Mouse (Mus musculus) kidney, embryonic 14.5 days (tissue): Measurements from ENCODE around the gene B3gntl1. TPM values are rescaled to one million over a fixed set of nuclear protein-coding genes. Genes with fewer than 3 reads are reported as not detected.

Source experiments
- ATAC-seq: fragments of 200-750 bp; cut with Nextera tagmentation; 2 replicates; pipeline ENCODE4 v1.8.0; 2017; ENCODE audit warnings: moderate number of reproducible peaks, mild to moderate bottlenecking, moderate TSS enrichment, moderate library complexity; ENCODE audit not compliant: low FRiP score, low TSS enrichment
- H3K27ac ChIP-seq: fragments of 300-500 bp; sonication (generic); 2 replicates; pipeline ENCODE4 v1.5.1; 2014; ENCODE audit warnings: low read depth, mild to moderate bottlenecking, low read length, moderate library complexity, mixed read lengths
- H3K27me3 ChIP-seq: fragments of 300-500 bp; sonication (generic); 2 replicates; pipeline ENCODE4 v1.6.1; 2014; ENCODE audit warnings: mild to moderate bottlenecking, low read length; ENCODE audit not compliant: control insufficient read depth, insufficient read depth
- H3K36me3 ChIP-seq: fragments of 300-500 bp; sonication (generic); 2 replicates; pipeline ENCODE4 v1.6.1; 2014; ENCODE audit warnings: low read length, mixed read lengths; ENCODE audit not compliant: control insufficient read depth, insufficient read depth
- H3K4me1 ChIP-seq: fragments of 300-500 bp; sonication (generic); 2 replicates; pipeline ENCODE4 v1.6.1; 2014; ENCODE audit warnings: low read length, mixed read lengths; ENCODE audit not compliant: control insufficient read depth, insufficient read depth
- H3K4me2 ChIP-seq: fragments of 300-500 bp; sonication (generic); replicated peaks from 2 replicates; pipeline ENCODE4 v1.6.1; 2014; ENCODE audit warnings: low read depth, mild to moderate bottlenecking, low read length
- H3K4me3 ChIP-seq: fragments of 300-500 bp; sonication (generic); 2 replicates; pipeline ENCODE4 v1.5.1; 2014; ENCODE audit warnings: mild to moderate bottlenecking, low read length
- H3K9ac ChIP-seq: fragments of 300-500 bp; sonication (generic); 2 replicates; pipeline ENCODE4 v1.6.1; 2014; ENCODE audit warnings: low read depth, mild to moderate bottlenecking, low read length, moderate library complexity
- H3K9me3 ChIP-seq: fragments of 300-500 bp; sonication (generic); 2 replicates; pipeline ENCODE4 v1.6.1; 2016; ENCODE audit warnings: low read length; ENCODE audit not compliant: control insufficient read depth
- WGBS: fragments of 180-500 bp; shearing (Covaris S2); extraction: QIAGEN DNeasy Blood & Tissue Kit; methylation state at CpG from one replicate; pipeline ENCODE4 v1.1.7; 2014; 5-methylcytosine and 5-hydroxymethylcytosine counted together
- polyA plus RNA-seq: library from polyadenylated mRNA; unstranded; fragments of >200 nt; fragmentation: Nextera tagmentation; extraction: Ambion mirVana; gene quantifications from 2 replicates; pipeline ENCODE4 v1.2.1, GENCODE M21; 2014

Gene B3gntl1
- polyA plus RNA-seq, 1 experiment from 2014 or later, result 7.6 TPM

DNA sequence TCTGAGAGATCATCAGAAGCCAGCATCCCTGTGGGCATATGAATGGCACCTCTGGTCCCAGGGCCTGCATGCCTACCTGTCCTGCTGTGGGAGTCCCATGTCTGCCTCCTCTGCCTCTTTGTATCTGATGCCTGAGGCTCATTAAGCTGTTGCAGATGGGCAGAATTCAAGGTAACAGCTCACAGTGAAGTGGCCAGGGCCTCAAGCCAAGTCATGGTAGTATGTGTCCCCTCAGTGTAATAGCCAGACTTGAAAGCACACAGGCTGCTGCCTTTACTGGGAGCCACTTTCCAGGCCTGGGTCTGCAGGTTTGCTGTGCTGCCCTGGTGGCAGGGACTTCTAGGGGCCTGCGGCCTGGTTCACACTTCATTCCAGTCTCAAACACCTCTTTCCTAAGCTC lies 55.6 kb downstream of the B3gntl1 start:
- H3K4me2 ChIP-seq, result no peak overlapping the region
- H3K9ac ChIP-seq, result no peak overlapping the region; the same call in 1 of the 2 replicates
- WGBS, result 95% methylated on average over 1 of the region's 1 CpGs
- H3K27ac ChIP-seq, result no peak overlapping the region
- H3K4me1 ChIP-seq, result no peaks in the 10 kb centered on the region
- no peak for ATAC-seq
- H3K4me3 ChIP-seq, result no peak overlapping the region
- peaks cover 26% of the 10 kb centered on the region for H3K36me3 ChIP-seq
- no peaks in the 10 kb centered on the region for H3K27me3 ChIP-seq
- H3K9me3 ChIP-seq, result no peaks in the 10 kb centered on the region

DNA sequence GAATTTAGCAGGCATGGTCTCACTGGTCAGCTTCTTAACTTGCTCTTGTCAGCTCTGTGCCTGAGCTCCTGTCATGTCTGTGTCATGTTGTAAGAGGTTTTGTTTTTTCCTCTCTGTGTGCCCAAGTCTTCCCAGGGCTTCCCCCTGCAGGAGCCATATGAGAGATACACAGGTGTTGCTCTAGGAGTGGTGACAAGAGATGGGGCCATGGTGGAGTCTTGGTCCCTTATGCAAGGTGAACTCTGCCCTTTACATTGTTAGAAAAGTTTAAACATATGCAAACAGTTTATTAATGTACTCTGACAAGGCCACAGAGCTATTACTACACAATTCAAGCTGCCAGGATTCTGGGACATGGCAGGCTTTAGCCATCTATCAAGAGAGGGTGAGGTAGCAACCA lies 56.5 kb downstream of the B3gntl1 start:
- Histone ChIP-seq H3K27me3 (no peaks in the 10 kb centered on the region), H3K27ac (no peak overlapping the region), H3K4me1 (no peaks in the 10 kb centered on the region), H3K9ac (no peak overlapping the region), H3K4me2 (no peak overlapping the region), H3K36me3 (peaks cover 18% of the 10 kb centered on the region), H3K4me3 (no peak overlapping the region), H3K9me3 (no peaks in the 10 kb centered on the region)
- ATAC-seq, result no peak

DNA sequence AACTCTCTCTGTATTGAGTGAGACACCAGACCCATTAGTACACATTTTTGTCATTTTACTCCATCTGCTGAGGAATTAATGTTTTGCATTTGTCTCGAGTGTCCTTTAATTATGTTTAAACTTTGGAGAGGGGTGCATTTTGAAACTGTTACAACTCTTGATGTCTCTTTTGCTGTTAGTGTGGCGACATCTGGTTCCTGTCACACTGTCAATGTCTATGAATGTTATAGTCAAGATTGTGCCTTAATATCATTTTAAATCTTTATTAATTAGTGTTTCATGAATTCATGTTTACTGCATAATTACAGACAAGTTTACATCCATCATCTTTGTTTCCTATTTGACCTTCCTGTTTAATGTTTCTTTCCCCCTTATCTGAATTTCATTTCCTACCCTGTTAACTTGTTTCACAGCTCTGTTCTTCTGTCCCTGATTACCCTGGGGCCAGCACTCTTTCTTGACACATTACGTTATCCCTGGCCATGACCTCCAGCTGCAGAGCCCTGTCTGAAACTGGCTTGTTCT lies 56.9 kb downstream of the B3gntl1 start:
- Histone ChIP-seq H3K27me3 (no peaks in the 10 kb centered on the region), H3K4me1 (no peaks in the 10 kb centered on the region), H3K36me3 (peaks cover 18% of the 10 kb centered on the region), H3K4me2 (no peak overlapping the region), H3K27ac (no peak overlapping the region), H3K4me3 (no peak overlapping the region), H3K9ac (no peak overlapping the region), H3K9me3 (no peaks in the 10 kb centered on the region)
- WGBS, result 78% methylated on average over 3 of the region's 3 CpGs
- no peak for ATAC-seq

DNA sequence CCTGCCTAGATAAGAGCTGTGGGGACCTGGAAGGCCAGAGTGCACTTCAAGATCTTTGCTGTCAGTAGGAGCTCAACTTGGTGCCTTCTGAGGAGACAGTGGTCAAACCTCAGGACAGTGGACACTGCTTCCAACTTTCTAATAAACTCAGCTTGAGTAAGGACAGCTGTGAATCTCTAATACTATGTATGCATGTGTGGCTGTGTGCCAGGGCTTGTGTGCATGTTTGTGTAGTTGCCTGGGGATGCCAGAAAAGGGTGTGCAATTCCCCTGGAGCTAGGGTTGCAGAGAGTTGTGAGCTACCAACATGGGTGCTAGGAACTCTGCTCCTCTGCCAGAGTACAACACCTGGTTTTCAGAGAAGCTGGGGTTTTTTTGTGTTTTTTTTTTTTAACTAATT lies 62.0 kb downstream of the B3gntl1 start:
- Histone ChIP-seq H3K9ac (no peak overlapping the region), H3K4me3 (no peak overlapping the region), H3K4me1 (no peaks in the 10 kb centered on the region), H3K36me3 (peaks cover 13% of the 10 kb centered on the region; the same call in 1 of the 2 replicates), H3K27ac (no peak overlapping the region), H3K27me3 (no peaks in the 10 kb centered on the region), H3K9me3 (no peaks in the 10 kb centered on the region), H3K4me2 (no peak overlapping the region)
- ATAC-seq, result no peak

DNA sequence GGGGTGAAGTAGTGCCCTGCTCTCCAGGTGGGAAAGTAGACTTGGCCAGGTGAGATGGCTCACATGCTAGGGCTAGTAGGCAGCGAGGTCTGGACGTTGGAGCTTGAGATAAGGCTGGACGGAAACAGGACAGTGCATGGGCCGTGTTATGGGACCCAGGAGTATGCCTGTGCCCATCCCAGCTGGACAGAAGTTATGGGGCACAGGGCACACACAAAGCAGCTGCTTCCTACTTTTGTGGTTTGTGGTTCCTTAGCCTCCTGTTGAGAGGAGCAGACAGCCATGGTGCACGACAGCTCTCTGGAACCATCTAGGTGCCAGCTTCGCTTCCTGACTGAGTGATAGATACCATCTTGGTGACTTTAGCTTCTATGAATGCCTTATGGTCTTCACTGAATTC lies 67.3 kb downstream of the B3gntl1 start:
- Histone ChIP-seq H3K4me1 (no peaks in the 10 kb centered on the region), H3K4me2 (no peak overlapping the region), H3K9ac (no peak overlapping the region), H3K36me3 (peaks cover 24% of the 10 kb centered on the region; the same call in 1 of the 2 replicates), H3K27me3 (no peaks in the 10 kb centered on the region), H3K27ac (no peak overlapping the region), H3K9me3 (no peaks in the 10 kb centered on the region), H3K4me3 (no peak overlapping the region)
- no peak for ATAC-seq
- 94% methylated on average over 6 of the region's 6 CpGs for WGBS

DNA sequence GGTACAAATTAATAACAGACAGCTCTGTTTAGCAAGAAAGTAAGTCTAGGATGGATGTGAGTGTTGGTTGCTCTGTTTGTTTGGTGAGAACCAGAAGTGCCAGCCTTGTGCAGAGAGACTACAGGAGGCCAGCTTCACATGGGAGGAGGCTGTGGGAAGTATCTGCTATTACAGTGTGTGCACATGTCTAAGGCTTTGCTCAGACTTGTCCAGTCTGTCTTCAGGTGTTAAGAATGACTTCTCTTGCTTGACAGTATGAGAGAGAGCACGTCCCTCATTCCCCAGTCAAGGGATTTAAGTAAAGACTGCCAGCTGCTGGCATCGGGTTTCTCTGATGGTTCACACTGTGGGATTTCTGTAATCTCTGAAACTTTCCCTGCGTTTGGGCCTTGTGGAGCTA lies 71.5 kb downstream of the B3gntl1 start:
- Histone ChIP-seq H3K4me3 (no peak overlapping the region), H3K27me3 (no peaks in the 10 kb centered on the region), H3K36me3 (peaks cover 19% of the 10 kb centered on the region; the same call in 1 of the 2 replicates), H3K27ac (no peak overlapping the region), H3K9ac (no peak overlapping the region), H3K4me1 (no peaks in the 10 kb centered on the region), H3K4me2 (no peak overlapping the region), H3K9me3 (no peaks in the 10 kb centered on the region)
- ATAC-seq, result no peak
- 69% methylated on average over 3 of the region's 3 CpGs for WGBS

DNA sequence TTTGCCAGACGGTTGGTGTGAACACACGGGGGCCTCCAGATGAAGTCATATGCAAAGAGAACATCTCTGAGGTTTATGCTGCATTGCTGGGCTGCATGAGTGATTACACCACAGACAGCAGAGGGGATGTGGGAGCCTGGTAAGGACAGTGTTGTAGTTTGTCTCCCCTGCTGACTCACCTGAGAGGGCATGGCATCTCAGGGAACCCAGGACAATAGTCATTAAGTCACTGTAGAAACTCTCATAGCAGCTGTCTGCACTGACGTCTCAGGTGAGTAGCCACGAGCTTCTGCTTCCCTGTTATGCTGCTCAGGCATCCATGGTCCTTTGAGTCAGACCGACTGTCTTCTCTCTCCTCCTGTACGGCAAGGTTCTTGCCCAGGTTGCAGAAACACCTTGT lies 75.7 kb downstream of the B3gntl1 start:
- peaks cover 13% of the 10 kb centered on the region; the same call in 1 of the 2 replicates for H3K36me3 ChIP-seq
- H3K9ac ChIP-seq, result no peak overlapping the region
- H3K27ac ChIP-seq, result no peak overlapping the region
- ATAC-seq, result no peak
- no peak overlapping the region for H3K4me3 ChIP-seq
- H3K27me3 ChIP-seq, result no peaks in the 10 kb centered on the region
- 89% methylated on average over 6 of the region's 6 CpGs for WGBS
- H3K4me2 ChIP-seq, result no peak overlapping the region
- no peaks in the 10 kb centered on the region for H3K4me1 ChIP-seq
- no peaks in the 10 kb centered on the region for H3K9me3 ChIP-seq

DNA sequence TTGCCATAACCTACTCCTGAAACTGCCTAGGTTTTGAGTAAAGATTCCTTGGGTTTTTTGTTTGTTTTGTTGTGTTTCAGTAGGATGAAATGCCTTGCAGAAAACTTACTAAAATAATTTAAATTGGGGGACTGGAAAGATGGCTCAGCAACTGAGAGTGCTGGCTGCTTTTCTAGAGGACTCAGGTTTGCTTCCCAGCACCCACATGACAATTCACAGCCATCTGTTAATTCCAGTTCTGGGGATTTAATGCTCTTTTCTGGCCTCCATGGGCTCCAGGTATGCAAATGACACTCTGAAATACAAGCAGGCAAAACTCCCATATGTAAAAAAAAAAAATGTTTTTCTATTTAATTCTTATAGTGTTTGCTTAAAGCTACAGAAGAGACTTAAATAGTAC lies 91.1 kb downstream of the B3gntl1 start:
- no peak overlapping the region for H3K27ac ChIP-seq
- H3K4me1 ChIP-seq, result no peaks in the 10 kb centered on the region
- H3K4me3 ChIP-seq, result no peak overlapping the region
- peaks cover 9% of the 10 kb centered on the region; the same call in 1 of the 2 replicates for H3K36me3 ChIP-seq
- H3K4me2 ChIP-seq, result no peak overlapping the region
- no peaks in the 10 kb centered on the region for H3K9me3 ChIP-seq
- H3K27me3 ChIP-seq, result no peaks in the 10 kb centered on the region
- H3K9ac ChIP-seq, result no peak overlapping the region
- no peak for ATAC-seq
